Mouse (Mus musculus) embryo, embryonic 11.5 days (tissue): ENCODE data around the gene Dydc1.

Source experiments
- DNase-seq: peaks from one replicate; pipeline ENCODE4 v3.0.0-alpha.2; 2012; ENCODE audit warnings: low read depth, low spot score

Dydc1 gene

DNA sequence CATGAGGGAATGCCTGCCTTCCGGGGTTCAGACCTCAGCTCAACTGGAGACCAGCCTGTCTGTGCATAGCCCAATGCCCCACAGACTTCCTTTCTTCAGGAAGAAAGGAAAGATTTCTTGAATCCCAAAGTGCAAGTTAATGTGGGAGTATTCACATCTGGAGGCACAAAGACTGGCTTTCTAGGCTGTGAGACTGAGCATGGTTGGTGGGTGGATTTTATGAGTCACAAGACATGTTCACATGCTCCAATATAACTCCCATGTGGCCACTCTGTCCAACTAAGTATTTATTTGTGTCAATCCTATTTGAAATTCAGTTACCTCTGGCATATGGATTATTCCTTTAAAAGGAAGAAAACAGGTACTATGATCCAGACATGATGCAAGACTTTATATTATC lies 26.0 kb downstream of the Dydc1 start:
- no peak for DNase-seq

DNA sequence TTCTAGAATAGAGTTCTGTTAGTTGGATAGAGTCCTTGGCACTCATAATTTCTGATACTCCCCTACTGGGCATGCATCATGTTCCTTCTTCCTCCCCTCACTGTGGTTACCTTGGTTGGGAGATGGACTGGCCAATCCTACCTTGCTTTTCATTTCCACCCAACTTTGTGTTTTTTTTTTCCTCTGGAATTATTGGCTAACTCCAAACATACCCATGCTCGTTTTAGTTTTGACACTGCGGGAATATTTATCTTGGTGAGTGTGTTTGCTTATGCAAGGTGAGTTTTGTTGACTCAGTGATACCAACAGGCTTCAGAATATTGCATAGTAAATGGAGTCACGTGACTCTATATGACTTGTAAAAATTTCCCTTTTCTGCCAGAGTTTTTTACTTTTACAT lies 28.0 kb downstream of the Dydc1 start:
- no peak for DNase-seq

DNA sequence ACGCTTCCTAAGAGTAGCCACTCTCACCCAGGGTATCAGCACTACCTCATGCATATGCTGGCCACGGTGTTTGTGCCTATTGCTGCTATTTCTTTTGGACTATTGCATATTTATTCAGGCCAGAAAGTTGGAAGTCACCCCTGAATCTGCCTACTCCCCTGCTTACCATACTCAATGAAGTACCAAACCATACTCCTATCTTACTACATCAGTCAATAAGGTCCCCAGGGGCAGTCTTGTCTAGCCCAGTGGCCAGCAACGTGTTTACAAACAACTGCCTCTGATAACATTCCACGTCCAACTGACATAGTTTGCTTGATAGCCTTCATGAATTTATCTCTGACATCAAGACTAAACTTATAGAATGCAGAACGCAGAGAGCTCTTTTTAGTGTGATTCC lies 28.5 kb downstream of the Dydc1 start:
- no peak for DNase-seq

DNA sequence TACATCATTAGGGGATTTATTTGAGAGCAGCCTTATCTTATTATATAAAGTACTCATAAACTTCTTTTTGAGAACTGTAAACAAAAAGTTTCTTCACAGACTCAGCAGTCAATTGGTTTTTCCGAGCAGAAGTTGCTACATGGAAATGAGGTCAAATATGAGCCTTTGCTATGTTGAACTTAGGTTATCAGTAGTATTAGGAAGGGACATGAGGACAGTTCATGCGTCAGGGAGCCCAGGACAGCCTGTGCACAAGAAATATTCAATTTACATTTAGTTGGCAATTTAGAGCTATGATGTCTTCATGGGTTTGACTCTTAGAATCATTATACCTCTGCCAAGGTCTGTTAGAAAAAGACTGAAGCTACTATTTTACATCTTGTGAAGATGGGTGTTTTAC lies 29.6 kb downstream of the Dydc1 start:
- no peak for DNase-seq

DNA sequence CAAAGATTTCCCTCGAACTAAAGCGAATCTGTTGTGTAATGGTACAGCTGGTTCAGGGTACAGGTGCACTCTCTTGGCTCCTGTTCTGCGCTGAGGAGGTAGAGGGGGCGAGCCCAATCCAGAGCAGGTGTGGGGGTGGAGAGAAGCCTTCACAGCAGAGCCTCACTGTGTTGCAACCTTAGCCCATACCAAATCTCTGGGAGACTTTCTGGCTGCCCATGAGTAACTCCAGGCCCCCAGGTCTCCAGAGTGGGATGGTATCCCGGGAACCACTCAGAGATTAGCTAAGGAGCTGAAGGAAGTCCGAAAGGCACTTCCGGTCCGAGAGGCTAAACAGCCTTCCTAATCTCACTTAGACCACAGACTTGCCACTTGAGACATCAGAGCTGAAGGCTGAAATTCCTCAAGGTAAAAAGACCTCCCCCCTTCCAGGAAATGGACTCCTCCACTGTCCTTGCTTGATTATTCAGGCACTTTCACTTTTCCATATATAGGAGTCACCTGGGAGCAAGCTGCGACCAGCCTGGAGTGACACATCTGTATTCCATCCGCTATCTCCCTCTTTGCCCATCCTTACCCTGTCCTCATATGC lies 32.2 kb downstream of the Dydc1 start, which contains the start of gene Mat1a:
Gene Mat1a (plus strand): TSS at position 183 of the 592 bp plus-strand sequence.
- no peak for DNase-seq

DNA sequence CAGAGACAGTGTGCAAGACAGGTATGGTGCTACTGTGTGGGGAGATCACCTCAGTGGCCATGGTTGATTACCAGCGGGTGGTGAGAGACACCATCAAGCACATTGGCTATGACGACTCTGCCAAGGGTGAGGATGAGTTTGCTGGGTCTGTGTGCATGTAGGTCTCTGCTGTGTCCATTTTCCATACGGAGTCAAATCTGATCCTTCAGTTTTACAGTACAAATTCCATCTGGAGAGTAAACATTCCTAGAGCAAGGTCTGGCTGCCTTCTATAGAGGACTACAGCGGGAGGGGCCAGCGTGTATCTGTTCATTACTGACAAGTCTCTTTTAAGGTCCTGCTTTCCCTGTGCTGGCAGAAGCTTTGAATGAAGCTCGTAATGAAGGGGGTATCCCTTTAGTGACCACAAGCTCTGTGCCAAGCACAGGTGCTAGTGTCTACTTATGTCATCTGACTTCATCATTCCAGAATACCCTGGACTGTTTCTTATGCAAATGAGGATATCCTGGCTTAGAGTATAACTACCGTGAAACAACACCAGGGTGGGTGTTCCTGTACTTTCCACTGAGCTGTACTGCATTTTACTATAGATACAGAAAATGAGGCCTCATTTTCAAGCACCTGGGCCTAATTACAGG lies 38.4 kb downstream of the Dydc1 start:
- DNase-seq, result no peak

DNA sequence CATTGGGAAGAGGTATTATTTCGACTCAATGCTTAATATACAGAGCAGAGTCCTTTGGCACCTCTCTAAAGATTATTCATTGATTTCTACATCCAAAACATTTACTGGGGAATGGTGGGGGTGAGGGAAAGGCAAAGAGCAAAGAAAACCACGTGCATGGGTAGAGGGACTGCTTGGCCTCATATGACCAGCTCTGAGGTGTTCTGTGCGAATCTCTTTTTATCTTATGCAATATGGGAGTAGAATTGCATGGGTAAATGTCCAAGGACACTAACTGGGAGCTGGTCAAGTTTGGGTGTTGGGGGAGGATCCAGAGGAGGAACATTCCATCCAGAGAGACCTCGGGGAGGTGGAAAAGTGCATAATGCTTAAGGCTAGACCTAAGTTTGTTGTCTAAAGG lies 40.2 kb downstream of the Dydc1 start:
- DNase-seq, result no peak

DNA sequence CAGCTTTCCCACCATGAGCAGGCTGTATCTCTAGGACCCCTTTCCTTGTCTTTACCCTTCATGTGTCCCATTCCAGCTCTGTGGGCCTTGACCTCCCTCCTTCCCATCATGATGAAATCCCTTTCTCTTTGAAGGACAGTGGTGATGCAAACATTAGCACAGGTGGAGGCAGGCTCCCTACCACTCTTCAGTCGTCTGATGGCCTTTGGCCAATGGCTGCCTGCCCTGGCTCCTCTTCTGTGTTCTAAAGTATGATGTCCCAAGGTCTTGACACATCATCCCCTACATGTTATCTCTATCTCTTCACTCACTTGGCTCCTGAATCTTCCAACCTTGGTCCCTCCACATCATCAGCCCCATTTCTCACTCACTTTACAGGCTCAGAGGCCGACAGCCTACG lies 43.6 kb downstream of the Dydc1 start:
- no peak for DNase-seq

DNA sequence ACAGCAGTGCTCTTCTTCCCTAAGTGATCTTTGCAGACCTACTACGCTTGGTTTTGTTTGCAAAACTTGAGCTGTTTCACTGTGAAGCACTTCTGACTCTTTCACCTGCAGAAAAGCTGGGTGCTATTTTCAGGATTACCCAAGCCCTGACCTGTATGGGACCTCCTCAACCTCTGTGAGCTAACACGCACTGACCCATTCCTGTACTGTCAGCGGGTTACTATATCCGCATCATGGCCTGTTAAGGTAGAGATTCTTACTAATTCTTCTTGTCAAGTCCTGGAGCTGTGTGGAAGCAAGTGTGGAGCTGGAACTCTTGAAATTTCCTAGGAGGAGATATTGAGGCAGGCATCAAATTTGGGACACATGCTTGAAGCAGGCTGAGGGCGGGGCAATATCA lies 52.0 kb downstream of the Dydc1 start:
- no peak for DNase-seq

DNA sequence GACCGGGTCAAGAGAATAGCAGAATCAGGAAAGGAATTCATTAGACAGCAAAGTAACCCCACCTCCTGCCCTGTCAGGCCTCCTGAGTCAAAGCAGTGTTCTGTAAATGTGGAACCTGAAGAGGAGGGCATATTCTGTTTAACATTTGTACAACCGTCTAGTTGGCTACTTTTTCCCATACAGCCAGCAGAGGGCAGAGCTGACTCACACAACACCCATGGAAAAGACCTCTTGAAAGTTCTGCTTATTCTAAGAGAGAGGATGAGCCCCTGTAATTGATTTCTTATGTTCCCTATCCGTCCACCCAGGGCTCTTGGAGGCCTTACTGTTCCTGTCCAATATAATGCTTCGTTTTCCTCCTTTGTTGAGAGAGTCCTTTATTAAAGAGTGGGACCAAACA lies 55.3 kb downstream of the Dydc1 start:
- peak; percentile 4 for DNase-seq

DNA sequence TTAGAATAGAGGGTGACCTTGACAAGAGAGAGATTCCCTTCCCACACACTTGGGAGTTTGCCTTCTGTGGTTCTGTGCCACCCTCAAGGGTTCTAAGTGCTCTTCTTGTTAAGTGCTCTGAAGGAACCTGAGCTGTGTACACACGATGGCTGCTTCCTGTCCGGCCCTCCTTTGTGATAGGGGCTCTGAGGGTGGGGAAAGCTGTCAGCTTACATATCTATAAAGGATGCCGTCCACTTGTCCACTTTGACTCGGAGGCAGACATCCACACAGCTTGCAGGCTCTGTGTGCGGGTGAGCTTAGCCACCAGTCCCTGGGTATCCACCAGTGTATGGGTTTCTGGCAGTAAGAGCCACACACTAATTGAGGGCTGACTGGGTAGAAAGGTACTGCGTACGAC lies 58.8 kb downstream of the Dydc1 start, which contains the start of gene Sftpa1:
Gene Sftpa1 (plus strand): TSS at position 243 of the 400 bp plus-strand sequence.
- DNase-seq, result no peak

DNA sequence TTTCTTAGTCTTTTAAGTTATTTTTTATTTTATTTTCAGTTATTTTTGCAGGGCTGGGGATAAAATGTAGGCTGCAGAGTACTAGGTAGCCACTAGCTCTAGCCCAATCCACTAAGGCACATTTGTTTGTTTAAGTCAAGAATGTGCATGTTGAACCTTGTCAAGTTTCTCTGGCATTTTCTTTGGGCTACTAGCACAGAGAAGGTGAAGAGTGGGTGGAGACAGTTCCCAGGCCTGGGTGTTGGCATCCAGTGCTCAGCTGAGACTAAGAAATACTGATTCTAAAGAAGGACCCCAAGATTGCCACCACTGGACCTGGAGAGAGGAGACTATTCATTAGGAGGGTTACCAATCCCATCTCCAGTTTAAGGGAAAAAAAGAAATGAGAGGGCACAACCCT lies 64.3 kb downstream of the Dydc1 start:
- no peak for DNase-seq

DNA sequence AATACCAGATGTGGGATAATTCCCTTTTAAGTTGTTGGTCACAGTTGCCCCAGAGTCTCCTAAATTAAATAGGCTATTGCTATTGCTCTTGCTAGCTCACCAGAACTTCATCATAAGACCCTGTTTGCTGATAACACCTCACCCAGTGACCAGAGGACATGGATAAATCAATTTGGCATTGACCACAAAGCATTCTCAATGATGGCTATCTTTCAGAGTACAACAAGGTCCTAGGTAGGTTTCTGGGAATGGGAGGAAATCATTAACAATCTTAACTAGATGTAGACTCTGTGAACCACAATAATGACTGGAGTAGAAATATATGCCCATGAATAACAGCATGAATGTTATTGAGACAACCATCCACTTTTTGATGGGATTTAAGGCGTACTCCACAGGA lies 68.0 kb downstream of the Dydc1 start:
- DNase-seq, result no peak
